Mouse (Mus musculus) kidney, adult 8-10 months (tissue): Measurements from ENCODE around the gene Ak4.
"Not testable (repeated sequence)": the region's sequence is repeated elsewhere in the genome, so short reads cannot be mapped to it uniquely, and the experiment has no call there.

Source experiments
- DNase-seq, 2 experiments: peaks; one replicate each; pipeline ENCODE4 v3.0.0; 2022

Gene Ak4

DNA sequence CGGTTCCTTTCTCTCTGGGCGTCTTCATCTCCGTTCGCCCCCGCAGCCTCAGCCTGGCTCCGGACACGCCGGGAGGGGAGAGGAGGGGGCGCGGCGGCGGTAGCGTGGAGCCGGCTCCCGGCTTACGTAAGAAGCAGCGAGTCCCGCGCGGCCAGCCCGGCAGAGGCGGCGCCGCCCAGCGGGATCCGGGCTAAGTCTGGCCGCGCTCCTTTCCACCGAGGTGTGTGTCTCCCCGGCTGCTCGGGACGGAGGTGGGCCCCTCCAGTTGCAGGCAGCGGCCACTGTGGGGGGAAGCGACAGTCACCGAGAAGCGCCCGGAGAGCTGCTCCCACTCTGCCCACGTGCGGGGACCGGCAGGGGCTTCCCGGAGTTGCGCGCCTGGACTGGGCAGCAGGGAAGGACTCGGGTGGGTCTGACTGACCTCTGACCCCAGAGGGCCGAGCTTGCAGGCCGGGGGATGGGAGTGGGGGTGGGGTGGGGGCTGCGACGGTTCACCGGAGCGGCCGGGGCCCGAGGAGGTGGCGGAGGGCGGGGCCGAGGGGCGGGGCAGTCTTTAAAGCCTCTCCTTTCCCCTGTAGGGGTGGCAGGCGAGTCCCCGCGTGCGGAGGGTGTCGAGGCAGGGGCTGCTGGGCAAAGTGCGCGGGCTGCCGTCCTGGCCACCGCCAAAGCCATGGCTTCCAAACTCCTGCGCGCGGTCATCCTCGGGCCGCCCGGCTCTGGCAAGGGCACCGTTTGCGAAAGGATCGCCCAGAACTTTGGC, at the start of gene Ak4:
Ak4 (plus strand) TSS at position 127 of the 760 bp plus-strand sequence.
- peak; percentile 66 to 83 for DNase-seq

DNA sequence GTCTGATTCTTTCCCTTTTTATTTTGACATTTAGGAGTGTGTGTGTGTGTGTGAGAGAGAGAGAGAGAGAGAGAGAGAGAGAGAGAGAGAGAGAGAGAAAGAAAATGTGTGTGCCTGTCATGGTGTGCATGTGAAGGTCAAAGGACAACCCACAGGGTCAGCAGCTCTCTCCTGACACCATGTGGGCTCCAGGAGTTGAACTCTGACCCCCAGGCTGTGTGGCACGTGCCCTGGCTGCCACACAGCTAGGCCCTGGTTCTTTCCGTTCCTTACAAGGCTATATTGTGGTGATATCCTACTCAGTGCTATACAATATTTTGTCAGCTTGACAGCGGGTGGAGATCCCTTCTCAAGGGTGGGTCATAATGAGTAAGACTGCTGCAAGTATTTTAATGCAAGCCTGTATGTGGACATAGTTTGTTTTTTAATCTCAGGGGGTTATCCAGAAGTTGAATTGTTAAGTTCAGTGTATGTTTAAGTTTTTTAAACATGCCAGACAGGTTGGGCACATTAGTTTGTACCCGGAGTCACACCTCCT, 49.3 kb upstream of the Ak4 start:
- DNase-seq = peak; percentile 59 to 73

DNA sequence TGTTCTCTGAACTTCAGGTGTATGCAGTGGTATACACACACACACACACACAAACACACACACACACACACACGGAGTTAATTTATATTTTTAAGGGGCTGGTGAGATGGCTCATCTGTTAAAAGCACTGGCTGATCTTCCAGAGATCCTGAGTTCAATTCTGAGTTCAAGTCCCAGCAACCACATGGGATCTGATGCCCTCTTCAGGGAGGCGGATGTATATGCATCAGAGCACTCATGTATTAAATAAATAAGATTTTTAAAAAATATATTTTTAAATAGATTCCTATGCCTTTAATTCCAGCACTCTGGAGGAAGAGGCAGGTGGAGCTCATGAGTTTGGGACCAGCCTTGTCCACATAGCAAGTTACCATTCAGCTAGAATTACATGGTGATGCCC, 46.8 kb upstream of the Ak4 start:
- DNase-seq = no peak

DNA sequence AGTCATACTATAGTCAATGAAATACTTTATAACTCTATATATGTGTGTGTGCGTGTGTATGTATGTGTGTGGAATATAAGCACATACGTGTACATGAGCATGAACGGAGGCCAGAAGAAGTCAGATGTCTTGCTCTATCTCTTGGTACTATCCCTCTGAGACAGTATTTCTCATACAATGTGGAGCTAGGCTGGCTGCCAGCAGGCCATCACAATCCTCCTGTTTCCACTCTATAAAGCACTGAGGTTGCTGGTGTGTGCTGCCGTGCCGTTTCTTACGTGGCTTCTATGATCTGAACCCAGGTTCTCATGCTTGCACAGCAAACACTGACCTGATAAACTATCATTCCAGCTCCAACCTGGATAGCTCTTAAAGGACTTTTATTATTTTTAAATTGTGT, 46.3 kb upstream of the Ak4 start:
- DNase-seq = no peak

DNA sequence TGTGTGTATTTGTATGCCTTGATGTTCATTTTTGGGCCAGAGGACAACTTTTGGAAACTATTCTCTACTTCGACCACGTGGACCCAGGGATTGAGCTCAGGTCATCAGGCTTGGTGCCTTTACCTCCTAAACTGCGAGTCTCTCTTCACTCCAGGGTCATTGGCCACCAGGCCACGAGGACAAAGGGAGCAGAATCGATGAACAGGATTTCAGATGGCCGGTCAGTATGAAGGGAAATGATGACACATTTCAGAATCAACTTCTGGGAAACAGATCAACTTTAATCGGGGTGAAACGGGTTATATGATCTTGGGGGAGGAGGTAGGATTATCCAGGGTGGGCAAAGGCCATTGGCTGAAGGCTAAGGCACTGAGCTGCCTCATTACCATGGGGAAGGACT, 45.0 kb upstream of the Ak4 start:
- no peak for DNase-seq

DNA sequence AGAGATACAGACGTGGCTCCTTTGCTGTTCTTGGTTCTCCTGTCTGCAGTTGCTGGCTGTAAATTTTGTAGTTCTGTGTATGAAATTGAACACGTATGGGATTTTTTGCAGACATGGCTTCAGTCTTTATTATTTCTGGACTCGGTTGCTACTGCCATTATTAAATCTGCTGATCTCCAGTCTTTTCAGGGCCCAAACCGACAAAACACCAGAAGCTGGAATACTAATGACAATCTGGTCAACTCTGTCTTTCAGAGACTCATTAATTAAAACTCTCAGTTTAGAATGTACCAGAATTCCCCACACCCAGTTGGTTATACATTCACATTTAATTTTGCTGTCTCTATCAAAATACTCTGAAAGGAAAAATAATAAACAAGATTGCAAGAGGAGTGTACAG, 42.2 kb upstream of the Ak4 start:
- no peak for DNase-seq

DNA sequence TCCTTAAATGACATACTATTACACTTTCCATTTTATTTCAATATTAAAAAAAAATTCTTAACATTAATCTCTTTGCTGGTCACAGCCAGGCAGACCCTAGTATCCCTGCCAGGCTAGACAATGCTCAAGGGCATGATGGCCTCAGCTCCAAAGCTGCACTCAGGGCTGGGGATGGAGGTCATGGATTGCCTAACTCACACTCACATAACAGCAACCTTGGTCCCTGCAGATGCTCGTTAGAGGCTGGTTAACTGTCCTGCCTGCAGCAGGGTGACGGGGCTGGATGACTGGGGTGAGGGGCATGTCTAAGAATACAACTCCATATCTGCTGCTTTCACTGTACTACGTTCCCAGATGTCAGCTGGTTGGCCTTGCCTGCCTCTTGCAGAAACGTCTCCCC, 40.8 kb upstream of the Ak4 start:
- no peak for DNase-seq

DNA sequence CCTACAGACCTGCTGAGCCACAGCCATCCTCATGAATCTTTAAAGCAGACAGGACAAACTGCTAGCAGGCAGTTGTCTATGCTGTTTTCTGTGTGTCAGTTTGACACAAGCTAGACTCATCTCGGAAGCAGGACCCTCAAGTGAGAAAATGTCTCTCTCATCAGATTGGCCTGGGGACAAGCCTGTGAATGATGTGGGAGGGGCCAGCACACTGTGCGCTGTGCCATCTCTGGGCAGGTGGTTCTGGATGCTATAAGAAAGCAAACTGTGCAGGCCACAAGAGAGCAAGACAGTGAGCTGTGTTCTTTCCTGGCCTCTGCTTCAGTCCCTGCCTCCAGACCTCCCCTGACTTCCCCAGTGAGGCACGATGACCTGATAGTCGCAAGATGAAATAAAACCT, 40.3 kb upstream of the Ak4 start:
- DNase-seq = no peak

DNA sequence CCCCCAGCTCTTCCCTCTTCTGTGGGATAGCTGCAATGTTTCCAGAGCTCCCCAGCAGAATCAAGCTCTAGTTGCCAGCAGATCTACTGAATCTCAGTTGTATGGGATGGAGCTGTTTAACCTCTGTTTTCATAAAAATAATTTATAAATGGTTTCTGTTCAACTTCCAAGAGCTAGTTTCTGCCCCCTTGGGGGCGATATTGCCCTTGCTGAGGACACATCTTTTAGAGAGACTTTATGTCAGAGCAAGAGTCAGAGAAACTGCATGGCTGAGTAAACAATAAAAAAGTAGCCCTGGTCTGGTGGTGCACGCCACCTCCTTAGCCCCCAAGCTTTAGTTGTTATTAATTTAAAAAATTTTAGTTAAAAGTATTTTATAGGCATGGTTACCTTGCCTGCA, 34.1 kb upstream of the Ak4 start:
- DNase-seq = no peak

DNA sequence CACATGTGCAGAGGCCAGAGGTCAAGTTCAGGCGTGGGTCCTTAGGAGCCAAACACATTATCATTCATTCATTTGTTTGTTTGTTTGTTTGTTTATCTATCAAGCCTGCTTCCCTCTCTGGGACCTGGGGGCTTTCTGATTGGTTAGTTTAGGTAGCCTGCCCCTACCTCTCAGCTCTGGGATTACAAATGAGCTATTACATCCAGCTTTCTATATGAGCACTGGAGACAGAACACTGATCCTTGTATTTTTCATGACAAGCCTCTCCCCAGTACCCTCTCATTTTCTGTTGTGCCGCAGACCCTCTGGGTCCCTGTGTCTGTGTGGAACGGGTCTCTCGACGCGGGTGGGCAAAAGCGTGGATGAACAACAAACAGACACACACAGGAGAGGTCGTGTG, 30.8 kb upstream of the Ak4 start:
- no peak for DNase-seq

DNA sequence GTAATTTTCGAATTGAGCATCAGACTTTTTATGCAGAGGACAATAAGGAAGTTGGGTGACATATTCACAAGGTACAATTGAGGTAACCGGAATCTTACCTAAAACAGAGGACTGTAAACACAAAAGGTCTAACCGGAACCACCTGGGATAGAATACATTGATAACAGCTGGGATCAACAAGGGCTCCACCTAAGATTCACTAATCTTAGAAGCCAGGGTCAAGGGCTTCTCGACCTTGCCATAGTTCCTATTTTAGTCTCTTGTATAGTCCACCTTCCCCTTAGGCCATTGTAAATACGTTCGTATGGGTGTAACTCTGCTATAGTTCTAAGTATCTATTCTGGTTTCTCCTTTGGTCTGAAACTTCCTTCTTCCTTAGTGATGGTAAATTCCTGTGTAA, 30.4 kb upstream of the Ak4 start:
- DNase-seq = not testable (repeated sequence)

DNA sequence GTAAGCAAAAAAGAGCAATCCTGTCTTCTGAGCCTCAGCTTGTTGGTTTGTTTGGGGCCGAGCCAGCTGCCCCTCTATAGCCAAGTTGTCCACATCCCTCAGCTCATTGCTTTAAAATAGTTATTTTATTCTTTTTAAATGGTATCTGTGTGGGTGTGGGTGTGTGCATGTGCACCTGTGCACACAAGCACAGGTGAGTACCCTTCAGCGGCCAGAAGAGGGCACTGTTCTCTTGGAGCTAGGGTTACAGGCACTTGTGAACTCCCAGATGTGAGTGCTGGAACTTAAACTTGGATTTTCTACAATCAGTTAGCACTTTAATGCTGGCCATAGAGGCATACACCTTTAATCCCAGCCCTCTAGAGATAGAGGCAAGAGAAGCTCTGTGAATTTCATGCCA, 26.8 kb upstream of the Ak4 start:
- peak; percentile 25 to 62 for DNase-seq

DNA sequence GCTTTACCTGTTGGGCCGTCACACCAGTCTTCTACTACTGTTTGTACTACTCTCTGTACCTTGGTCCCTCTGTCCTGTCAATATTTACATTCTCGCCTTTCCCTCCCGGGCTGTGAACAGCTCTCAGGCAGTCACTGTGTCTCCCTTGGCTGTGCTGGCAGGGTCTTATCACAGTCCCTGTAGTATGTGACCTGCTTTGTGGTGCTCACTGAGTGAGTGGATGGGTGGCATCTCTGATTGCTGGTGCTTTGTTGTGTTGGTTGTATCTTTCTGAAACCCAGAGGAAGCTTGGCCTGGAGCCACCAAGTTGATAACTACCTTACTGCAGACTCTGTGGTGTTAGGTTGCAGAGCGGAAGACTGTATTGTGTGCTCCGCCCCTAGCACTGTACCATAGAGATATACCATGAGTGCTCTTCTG, 25.8 kb upstream of the Ak4 start:
- no peak for DNase-seq

DNA sequence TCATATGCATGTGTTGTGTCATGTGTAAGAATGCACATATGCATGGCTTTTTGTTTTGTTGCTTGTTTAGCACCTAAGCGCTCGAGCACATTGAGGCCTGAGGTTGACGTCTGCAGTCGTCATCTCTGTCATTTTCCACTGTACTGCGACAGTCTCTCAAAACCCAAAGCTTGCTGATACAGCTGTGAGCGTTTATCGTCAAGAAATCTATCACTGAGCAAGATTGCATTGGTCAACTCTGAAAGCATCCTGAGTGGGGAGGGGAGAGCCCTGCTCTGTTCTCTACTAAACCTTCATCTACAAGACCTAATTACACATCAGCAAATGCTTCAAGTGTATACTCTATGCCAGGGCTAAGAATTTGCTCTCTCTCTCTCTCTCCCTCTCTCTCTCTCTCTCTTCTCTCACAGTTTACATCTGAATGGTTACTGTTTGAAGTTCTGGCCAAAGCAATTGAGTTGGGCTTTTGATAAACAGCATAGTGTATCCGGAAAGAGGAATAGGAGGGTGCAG, 24.0 kb upstream of the Ak4 start:
- DNase-seq = no peak

DNA sequence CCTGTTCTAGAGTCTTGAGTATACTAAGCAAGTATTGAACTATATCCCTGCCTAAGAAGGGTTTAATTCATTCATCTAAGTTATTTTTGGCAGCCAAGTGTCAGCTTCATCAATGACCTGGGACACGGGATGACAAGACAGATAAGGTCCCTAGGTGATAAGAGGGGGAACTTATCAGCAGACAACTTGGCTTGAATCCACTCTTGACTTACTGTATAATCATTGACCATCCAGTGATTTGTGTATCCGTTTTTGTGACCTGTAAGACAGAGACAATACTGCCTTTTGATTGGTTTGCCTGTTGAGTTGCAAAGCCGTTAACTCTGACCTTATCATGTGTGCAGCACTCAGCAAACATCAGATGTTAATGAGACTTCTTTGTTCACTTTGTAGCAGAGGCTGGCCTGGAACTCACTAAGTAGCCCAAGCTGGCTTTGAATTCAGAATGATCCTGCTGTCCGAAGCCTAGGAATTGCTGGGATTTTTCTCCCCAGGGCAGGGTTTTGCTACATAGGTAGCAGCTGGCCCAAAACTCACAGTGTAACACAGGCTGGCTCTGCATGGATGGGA, 19.0 kb upstream of the Ak4 start:
- no peak for DNase-seq

DNA sequence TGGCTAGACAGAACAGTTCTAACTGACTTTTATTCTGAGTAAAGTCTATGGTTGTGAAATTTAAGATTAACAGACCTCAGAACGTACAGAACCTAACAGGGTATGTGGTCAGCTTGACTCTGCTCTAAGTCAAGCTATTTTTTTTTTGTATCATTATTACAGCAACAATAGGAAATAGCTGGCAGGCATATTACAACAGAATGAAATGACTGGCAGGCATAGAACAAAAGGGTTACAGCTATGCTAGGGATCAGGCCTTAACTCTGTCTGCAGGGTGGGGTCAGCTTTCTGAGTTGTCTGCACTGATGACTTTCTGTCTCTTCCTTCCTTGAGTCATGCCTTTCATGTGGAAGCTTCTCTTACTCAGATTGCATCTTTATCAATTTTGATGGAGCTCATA, 17.1 kb upstream of the Ak4 start:
- no peak for DNase-seq

DNA sequence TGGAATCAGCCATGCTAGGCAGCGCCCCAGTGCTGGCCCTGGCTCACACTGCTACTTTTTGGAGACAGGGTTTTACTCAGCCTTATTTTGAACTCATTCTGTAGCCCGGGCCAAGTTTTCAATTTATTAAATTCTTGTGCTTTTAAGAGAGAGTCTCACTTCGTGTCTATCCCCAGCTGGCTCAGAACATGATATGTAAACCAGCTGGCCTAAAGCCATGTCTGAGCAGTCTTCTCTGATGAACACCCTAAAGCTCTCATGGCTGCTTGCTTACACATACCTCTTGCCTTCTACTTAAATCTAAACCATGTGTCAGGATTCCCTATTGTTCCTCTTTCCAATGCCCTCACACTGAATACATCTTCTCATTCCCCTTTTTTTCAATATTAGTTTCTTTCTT, 14.2 kb upstream of the Ak4 start:
- no peak for DNase-seq

DNA sequence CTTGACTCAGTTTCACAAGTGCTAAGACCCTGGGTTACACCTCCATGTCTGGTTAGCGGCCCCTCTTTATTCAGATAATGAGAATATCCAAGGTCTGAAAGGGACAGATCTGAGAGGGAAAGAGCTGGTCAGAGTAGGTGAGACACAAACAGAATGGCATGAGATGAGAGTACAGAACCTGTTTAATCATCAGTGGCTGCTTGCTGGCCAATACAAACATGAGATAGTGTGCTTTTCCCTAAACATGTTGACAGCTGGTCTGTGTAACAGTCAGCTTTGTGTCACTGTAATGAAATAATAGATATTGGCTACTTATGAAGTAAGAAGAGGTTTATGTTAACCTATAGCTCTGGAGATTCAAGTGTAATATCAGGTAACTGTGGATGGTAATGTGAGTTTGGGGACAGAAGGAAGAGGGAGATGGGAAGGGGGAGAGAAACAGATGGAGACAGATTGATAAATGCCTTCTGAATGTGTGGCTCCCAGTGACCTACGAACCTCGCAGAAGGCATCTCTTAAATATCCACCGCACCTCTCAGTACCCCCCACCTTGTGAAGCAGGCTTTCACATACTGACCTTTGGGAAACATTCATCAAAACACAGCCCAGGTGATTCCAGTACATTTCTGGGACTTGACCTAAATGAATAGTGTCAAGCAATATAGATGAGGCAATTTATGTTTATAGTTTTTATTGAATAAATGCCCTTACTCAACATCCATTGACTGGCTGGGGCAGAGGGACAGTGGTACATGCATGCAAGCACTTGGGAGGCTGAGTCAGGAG, 12.5 kb upstream of the Ak4 start:
- no peak for DNase-seq

DNA sequence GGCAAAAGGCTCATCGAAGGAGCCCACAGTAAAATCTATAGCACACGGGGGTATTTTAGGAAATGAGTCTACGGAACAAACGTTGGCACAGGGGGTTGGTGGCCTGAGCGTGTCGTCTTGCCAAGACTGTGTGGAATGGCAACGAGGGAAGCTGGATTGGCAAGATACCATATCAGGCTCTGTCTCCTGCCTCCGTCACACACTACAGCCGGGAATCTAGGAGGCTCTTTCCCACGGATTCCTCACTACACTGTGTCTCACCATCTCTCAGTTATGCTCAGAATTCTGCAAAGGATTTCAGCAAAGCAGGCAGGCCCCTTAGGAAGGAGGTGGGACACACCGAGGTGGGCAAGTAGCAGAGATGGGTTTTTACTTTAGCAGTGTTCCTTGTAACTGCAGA, 2.1 kb upstream of the Ak4 start:
- DNase-seq = no peak

DNA sequence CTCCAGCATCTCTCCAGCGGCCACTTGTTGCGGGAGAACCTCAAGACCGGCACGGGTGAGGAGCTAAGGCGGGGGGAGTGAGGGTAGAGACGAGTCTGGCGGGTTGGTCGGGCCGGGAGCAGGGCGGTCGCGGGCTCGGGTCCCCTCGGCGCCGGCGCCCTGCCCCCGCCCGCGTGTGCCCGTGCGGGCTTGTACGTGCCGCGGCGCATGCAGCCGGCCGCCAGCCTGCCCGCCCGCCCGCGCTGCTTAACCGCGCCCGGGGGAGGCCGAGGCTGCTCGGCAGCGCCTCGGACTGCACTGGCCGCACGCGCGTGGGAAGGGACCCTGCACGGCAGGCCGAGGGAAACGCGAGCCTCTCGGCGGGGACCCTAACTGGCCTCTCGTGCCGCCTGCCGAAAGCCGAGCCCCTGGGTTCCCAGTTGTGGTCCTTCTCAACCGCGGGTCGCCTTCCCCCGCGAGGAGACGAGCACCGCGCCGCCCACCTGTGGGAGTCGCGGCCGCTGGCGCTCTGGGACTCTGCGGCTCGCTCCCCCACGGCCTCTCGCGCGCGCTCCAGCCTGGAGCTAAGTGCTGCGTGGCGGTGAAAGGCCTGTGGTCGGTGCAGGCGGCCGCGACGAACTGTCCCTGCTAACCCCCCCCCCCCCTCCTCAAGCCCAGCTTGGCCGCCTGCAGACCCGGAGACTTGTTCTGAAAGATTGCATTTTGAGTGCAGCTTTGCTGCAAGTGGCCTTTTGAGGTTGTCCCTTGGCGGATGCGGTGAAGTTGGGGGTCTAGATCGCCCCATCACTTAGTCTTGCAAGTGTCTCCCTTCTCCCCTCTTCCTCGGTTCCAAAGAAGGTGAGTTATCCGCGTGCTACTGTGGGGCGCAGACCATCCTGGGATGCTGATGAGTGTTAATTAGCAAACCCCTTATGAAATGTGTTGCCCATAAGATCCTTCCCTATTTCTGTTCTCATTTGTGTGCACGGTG, 1.1 kb downstream of the Ak4 start:
- no peak for DNase-seq

DNA sequence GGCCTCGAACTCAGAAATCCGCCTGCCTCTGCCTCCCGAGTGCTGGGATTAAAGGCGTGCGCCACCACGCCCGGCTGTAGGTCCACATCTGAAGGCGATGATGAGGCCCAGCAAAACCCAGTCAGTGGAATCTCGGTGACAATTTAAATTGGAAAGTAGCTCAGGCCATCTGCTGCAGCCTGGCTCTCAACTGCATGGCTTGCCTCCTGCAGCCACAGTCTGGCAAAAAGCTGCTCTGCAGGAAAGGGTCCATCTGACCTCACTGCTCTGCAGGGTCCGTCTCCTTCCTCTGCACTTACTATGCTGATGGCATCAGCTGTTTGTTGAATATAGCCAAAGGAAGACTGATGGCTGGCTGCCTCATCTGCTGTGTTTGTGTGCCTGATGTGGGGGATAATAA, 3.9 kb downstream of the Ak4 start:
- no peak for DNase-seq

DNA sequence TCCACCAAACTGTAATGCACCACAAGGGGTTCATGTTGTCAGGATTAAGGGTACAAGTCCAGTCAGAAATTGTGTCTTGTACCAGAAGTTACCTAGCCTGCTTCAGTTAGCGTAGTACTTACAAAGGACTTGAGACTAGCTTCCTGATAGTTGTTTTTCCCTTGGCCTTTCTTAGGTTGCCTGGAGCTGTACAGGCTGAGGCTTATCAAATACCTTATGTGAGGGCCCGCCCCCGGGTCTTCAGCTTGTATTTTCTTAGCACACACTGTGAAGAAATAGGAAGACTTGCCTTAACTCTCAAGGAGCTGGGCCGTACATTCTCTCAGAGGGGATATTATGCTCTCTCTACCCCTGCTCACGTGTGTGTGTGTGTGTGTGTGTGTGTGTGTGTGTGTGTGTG, 4.5 kb downstream of the Ak4 start:
- DNase-seq = no peak

DNA sequence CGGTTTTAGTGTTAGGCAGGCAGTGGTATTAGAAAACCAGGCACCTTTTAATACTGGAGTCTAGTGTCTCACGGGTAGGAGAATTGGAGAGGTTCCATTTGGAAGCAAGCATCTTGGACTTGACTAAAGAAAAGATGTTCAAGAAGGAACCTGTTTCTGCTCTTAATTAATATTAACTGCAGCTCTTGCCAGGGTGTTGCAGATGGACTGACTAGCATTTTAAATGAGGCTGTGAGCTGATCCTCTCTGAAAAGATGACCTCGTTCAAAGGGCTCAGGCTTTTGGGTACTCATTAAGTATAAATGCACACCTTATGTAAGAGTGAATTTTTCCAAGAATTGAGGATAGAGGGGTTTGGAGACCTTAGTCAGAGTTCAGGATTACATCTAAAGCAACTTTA, 5.4 kb downstream of the Ak4 start:
- peak; percentile 67 to 89 for DNase-seq
